Mouse (Mus musculus) cortical plate, adult 2 months (tissue): ENCODE data around the gene Fgfr2.

Source experiments
- CTCF ChIP-seq: fragments of 200-500 bp; IDR thresholded peaks from 2 replicates; pipeline ENCODE4 v1.5.1; 2011; ENCODE audit warnings: mild to moderate bottlenecking, control low read depth, low read length; ENCODE audit not compliant: insufficient read depth; ENCODE audit errors: extremely low read depth
- POLR2A ChIP-seq: fragments of 200-500 bp; IDR thresholded peaks from 2 replicates; pipeline ENCODE4 v1.6.1; 2011; ENCODE audit warnings: mild to moderate bottlenecking, low read length, control low read depth; ENCODE audit not compliant: insufficient read depth; ENCODE audit errors: extremely low read depth

DNA sequence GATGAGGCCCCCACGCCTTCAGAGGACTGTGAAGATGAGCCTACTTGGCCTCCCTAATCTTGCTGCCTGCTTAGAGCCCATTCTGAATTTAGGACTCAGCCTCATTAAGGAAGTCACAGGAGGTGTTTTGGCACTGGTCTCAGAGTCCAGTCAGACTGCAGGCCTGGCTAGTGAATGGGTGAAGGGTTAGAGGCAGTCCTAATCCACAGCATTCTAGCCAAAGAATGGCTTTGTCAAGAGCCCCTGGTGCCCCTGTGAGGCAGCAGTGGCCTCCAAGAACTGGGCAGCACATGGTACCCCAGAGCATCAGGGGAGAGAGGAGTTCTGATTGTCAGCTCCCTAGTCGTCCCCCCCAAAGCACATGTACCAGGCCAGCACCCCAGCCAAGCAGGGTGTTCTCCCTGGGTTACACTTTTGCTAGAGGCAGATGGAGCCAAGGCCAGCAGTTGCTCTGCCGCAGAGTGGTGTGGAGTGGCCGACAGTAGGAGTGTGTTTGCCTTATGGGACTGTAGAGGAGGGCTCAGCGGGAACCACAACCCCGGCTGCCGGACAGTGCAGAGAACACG, 418.8 kb downstream of the Fgfr2 start:
- TF ChIP-seq CTCF (no peak), POLR2A (no peak)
